18 mouse cellular contexts compared by ENCODE assay signal in the genomic region with DNA sequence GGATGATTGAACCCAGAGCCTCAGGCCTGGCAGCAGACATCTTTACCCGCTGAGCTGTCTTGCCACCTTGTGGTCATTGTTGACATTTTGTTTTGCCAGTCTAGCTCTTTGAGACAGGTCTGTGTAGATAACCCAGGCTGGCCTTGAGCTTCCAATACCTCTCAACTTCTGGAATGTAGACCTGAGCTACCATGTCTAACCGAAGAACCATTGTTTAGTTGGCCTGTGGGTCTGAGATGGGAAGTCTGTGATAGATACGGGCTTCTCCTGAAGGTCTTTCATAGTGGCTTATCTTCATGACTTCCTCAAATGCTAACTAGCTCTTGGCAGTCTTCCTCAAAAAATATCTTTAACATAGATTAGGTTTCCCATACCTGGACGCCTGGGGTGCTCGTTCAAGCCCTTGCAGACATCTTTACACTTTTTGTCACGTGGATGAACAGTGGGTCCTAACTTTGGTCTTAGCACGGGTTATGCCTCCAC. TPM values are rescaled to one million over a fixed set of nuclear protein-coding genes. Genes with fewer than 3 reads are reported as not detected.
DNase-seq lines count a peak whose midpoint lies in the region; ATAC-seq and TF ChIP-seq lines count a peak whose summit lies in the region.
"Had no signal": no experiment of that assay in that cellular context is flagged by ENCODE, and none has a peak within 500 bp of the region (broad histone marks: within the 10 kb centered on the region; RNA-seq: fewer than 3 reads in every experiment).

No protein-coding gene starts in this region.

- no peak for TF ChIP-seq EP300 in stomach, postnatal 0 days (optimal IDR thresholded peaks at IDR 0.05)

- no peaks in the 10 kb centered on the region for H3K4me1 ChIP-seq in lung, adult 2 months (ENCODE audit: control insufficient read depth, insufficient read depth, low read length)
- H3K4me1 ChIP-seq in stomach, postnatal 0 days (replicated peaks; ENCODE audit: control insufficient read depth, insufficient read depth) = no peaks in the 10 kb centered on the region
- H3K4me1 ChIP-seq: limb, embryonic 10.5 days; liver, embryonic 15.5 days; midbrain, embryonic 10.5 days had no signal

- no peak for ATAC-seq in stomach, postnatal 0 days (ENCODE audit: low FRiP score, low TSS enrichment)
- ATAC-seq: forebrain, embryonic 14.5 days had no signal

- no peaks in the 10 kb centered on the region for H3K9me3 ChIP-seq in stomach, postnatal 0 days (ENCODE audit: control insufficient read depth, low read length)
- H3K9me3 ChIP-seq: limb, embryonic 10.5 days; liver, embryonic 15.5 days; midbrain, embryonic 10.5 days had no signal

- intact Hi-C loops in gastrocnemius, adult 2 months (cut with DNase I) = no loop called here

- TF ChIP-seq CTCF in gastrocnemius, adult 2 months (IDR thresholded peaks at IDR 0.05) = peak; percentile 12; the same call in 1 of the 2 replicates
- TF ChIP-seq CTCF in lung, adult 2 months (IDR thresholded peaks at IDR 0.05; ENCODE audit: insufficient read depth, low read length) = 0 out of 2 replicates have a peak, but pooled peaks have one; percentile 1
- peak; percentile 48 for TF ChIP-seq CTCF in stomach, postnatal 0 days (IDR thresholded peaks at IDR 0.05; ENCODE audit: low read depth)

- no peak overlapping the region for H3K4me3 ChIP-seq in gastrocnemius, adult 2 months
- H3K4me3 ChIP-seq in lung, adult 2 months (replicated peaks; ENCODE audit: extremely low read depth, low read depth, low read length) = no peak overlapping the region
- no peak overlapping the region for H3K4me3 ChIP-seq in stomach, postnatal 0 days (ENCODE audit: low read depth, low read length)
- H3K4me3 ChIP-seq: limb, embryonic 10.5 days; liver, embryonic 15.5 days; midbrain, embryonic 10.5 days had no signal

- WGBS in lung, adult 2 months = 78% methylated on average over 7 of the region's 7 CpGs
- whole genome bisulfite sequencing in stomach, postnatal 0 days = 84% methylated on average over 7 of the region's 7 CpGs

- H3K9ac ChIP-seq in stomach, postnatal 0 days (ENCODE audit: low read length) = no peak overlapping the region
- H3K9ac ChIP-seq: hindbrain, embryonic 14.5 days; liver, embryonic 15.5 days had no signal

- DNase-seq in gastrocnemius, adult 2 months = no peak
- no peak for DNase-seq in gastrocnemius, postnatal 10 days
- no peak for DNase-seq in lung, adult 2 months
- DNase-seq in lung, postnatal 4 days = no peak
- peak; percentile 41 for DNase-seq in MN1 (ENCODE audit: low spot score)
- DNase-seq in stomach, postnatal 0 days (ENCODE audit: low spot score) = no peak
- no peak for DNase-seq in urinary bladder, postnatal 14 days (ENCODE audit: low spot score)
- DNase-seq: heart, adult 11 months; heart, postnatal 10 days; kidney, adult 18-20 months; thymus, adult 2 months had no signal

- no peaks in the 10 kb centered on the region for H3K27me3 ChIP-seq in stomach, postnatal 0 days (ENCODE audit: control insufficient read depth, insufficient read depth, low read length)

- H3K27ac ChIP-seq in gastrocnemius, adult 2 months = no peak overlapping the region
- H3K27ac ChIP-seq in stomach, postnatal 0 days (replicated peaks) = no peak overlapping the region
- H3K27ac ChIP-seq: hindbrain, embryonic 14.5 days; limb, embryonic 10.5 days; liver, embryonic 15.5 days; midbrain, embryonic 10.5 days had no signal

- no peak overlapping the region for H3K4me2 ChIP-seq in stomach, postnatal 0 days (replicated peaks; ENCODE audit: low read depth)
- H3K4me2 ChIP-seq: hindbrain, embryonic 14.5 days; liver, embryonic 15.5 days had no signal

- no peak for TF ChIP-seq POLR2A in lung, adult 2 months (IDR thresholded peaks at IDR 0.05; ENCODE audit: borderline replicate concordance, extremely low read depth, low read depth, low read length)

- H3K36me3 ChIP-seq in stomach, postnatal 0 days (ENCODE audit: control insufficient read depth, insufficient read depth, low read length) = no peaks in the 10 kb centered on the region
- H3K36me3 ChIP-seq: limb, embryonic 10.5 days; liver, embryonic 15.5 days; midbrain, embryonic 10.5 days had no signal

RNA-seq across cellular contexts. Expression of a gene that starts 19.2 kb away (rescaled TPM):
- total RNA-seq in gastrocnemius, adult 2 months (2021) = not detected
- under 1 TPM in 1 of 2 experiments, not detected in 1; 0.23 TPM for total RNA-seq in gastrocnemius, postnatal 10 days (2021)
- 0.67 and 2.3 TPM in 2 replicates for polyA plus RNA-seq in lung, adult 2 months (2012; rRNA removed)
- polyA plus RNA-seq in stomach, postnatal 0 days (2015; fragmentation: Nextera tagmentation; extraction: Ambion mirVana) = 24.2 and 27.7 TPM in 2 replicates
- total RNA-seq: heart, postnatal 10 days had no signal
- polyA plus RNA-seq: forebrain, embryonic 14.5 days; hindbrain, embryonic 14.5 days; limb, embryonic 10.5 days; neural tube, embryonic 14.5 days had no signal

RNA-seq across cellular contexts. Expression of a gene that starts 33.7 kb away (rescaled TPM):
- not detected for total RNA-seq in gastrocnemius, adult 2 months (2021)
- total RNA-seq in gastrocnemius, postnatal 10 days (2021) = not detected
- not detected in 2 replicates for polyA plus RNA-seq in lung, adult 2 months (2012; rRNA removed)
- polyA plus RNA-seq in stomach, postnatal 0 days (2015; fragmentation: Nextera tagmentation; extraction: Ambion mirVana) = 0.23 and 0.40 TPM in 2 replicates
- total RNA-seq: adrenal gland, adult 18-20 months; heart, postnatal 10 days had no signal
- polyA plus RNA-seq: forebrain, embryonic 14.5 days; limb, embryonic 10.5 days; liver, embryonic 15.5 days; midbrain, embryonic 10.5 days had no signal

RNA-seq across cellular contexts. Expression of a gene that starts 53.4 kb away (rescaled TPM):
- total RNA-seq in gastrocnemius, adult 2 months (2021) = 100 to 1,000 TPM in 1 of 2 experiments, 10 to 100 TPM in 1; 73.8 to 106 TPM
- total RNA-seq in gastrocnemius, postnatal 10 days (2021) = 10 to 100 TPM; 32.0 to 35.5 TPM
- polyA plus RNA-seq in lung, adult 2 months (2012; rRNA removed) = 20.4 and 24.1 TPM in 2 replicates
- polyA plus RNA-seq in stomach, postnatal 0 days (2015; fragmentation: Nextera tagmentation; extraction: Ambion mirVana) = 11.2 TPM in 2 replicates
